In genomic region chr7:100845026-100845400, GRCm38 (mm10) we compare ENCODE assay signal across 9 mouse cellular contexts. TPM values are rescaled to one million over a fixed set of nuclear protein-coding genes. Genes with fewer than 3 reads are reported as not detected.
DNase-seq lines count a peak whose midpoint lies in the region; ATAC-seq and TF ChIP-seq lines count a peak whose summit lies in the region.
"Had no signal": no experiment of that assay in that cellular context is flagged by ENCODE, and none has a peak within 500 bp of the region (broad histone marks: within the 10 kb centered on the region; RNA-seq: fewer than 3 reads in every experiment).

No protein-coding gene starts in this region.

- peaks cover 24% of the 10 kb centered on the region for H3K36me3 ChIP-seq in heart, embryonic 12.5 days
- peaks cover 3% of the 10 kb centered on the region for H3K36me3 ChIP-seq in neural tube, embryonic 11.5 days (ENCODE audit: control insufficient read depth, insufficient read depth, low read length)
- H3K36me3 ChIP-seq in neural tube, embryonic 15.5 days, result peaks cover 9% of the 10 kb centered on the region; the same call in 1 of the 2 replicates
- H3K36me3 ChIP-seq in intestine, embryonic 15.5 days, result no peaks in the 10 kb centered on the region
- no peaks in the 10 kb centered on the region; the same call in 1 of the 2 replicates for H3K36me3 ChIP-seq in stomach, embryonic 14.5 days (ENCODE audit: control insufficient read depth, insufficient read depth, low read length)
- H3K36me3 ChIP-seq in thymus, adult 2 months (ENCODE audit: control insufficient read depth, insufficient read depth, low read length), result peaks cover 5% of the 10 kb centered on the region; the same call in 1 of the 2 replicates
- H3K36me3 ChIP-seq: midbrain, embryonic 15.5 days had no signal

- ATAC-seq in heart, embryonic 12.5 days (ENCODE audit: insufficient number of reproducible peaks, low FRiP score), result no peak
- no peak for ATAC-seq in neural tube, embryonic 11.5 days (ENCODE audit: insufficient read depth, low FRiP score, low TSS enrichment)
- ATAC-seq in neural tube, embryonic 15.5 days (ENCODE audit: low FRiP score), result no peak
- ATAC-seq in intestine, embryonic 15.5 days, result no peak
- ATAC-seq in stomach, embryonic 14.5 days (ENCODE audit: insufficient number of reproducible peaks, insufficient read depth, low FRiP score, low read depth), result no peak
- ATAC-seq: midbrain, embryonic 15.5 days had no signal

- no peaks in the 10 kb centered on the region for H3K27me3 ChIP-seq in heart, embryonic 12.5 days (replicated peaks)
- H3K27me3 ChIP-seq in neural tube, embryonic 11.5 days (ENCODE audit: control insufficient read depth, insufficient read depth, low read length), result no peaks in the 10 kb centered on the region
- H3K27me3 ChIP-seq in neural tube, embryonic 15.5 days (replicated peaks), result no peaks in the 10 kb centered on the region
- H3K27me3 ChIP-seq in intestine, embryonic 15.5 days (replicated peaks), result no peaks in the 10 kb centered on the region
- no peaks in the 10 kb centered on the region for H3K27me3 ChIP-seq in stomach, embryonic 14.5 days (ENCODE audit: control insufficient read depth, insufficient read depth, low read length)
- H3K27me3 ChIP-seq in thymus, adult 2 months (ENCODE audit: control insufficient read depth, insufficient read depth, low read length), result no peaks in the 10 kb centered on the region
- H3K27me3 ChIP-seq: midbrain, embryonic 15.5 days had no signal

- H3K4me3 ChIP-seq in heart, embryonic 12.5 days, result no peak overlapping the region
- no peak overlapping the region for H3K4me3 ChIP-seq in neural tube, embryonic 11.5 days (ENCODE audit: low read depth, low read length)
- no peak overlapping the region for H3K4me3 ChIP-seq in neural tube, embryonic 15.5 days (replicated peaks)
- H3K4me3 ChIP-seq in intestine, embryonic 15.5 days (replicated peaks), result no peak overlapping the region
- no peak overlapping the region for H3K4me3 ChIP-seq in stomach, embryonic 14.5 days (ENCODE audit: low read depth, low read length)
- no peak overlapping the region for H3K4me3 ChIP-seq in thymus, adult 2 months (ENCODE audit: control insufficient read depth, insufficient read depth, low read length)
- H3K4me3 ChIP-seq: midbrain, embryonic 15.5 days had no signal

- H3K9me3 ChIP-seq in heart, embryonic 12.5 days (replicated peaks), result no peaks in the 10 kb centered on the region
- no peaks in the 10 kb centered on the region for H3K9me3 ChIP-seq in neural tube, embryonic 11.5 days (ENCODE audit: control insufficient read depth, low read length)
- H3K9me3 ChIP-seq in neural tube, embryonic 15.5 days (replicated peaks), result no peaks in the 10 kb centered on the region
- no peaks in the 10 kb centered on the region for H3K9me3 ChIP-seq in intestine, embryonic 15.5 days
- no peaks in the 10 kb centered on the region for H3K9me3 ChIP-seq in stomach, embryonic 14.5 days (ENCODE audit: control insufficient read depth, low read depth, low read length)
- H3K9me3 ChIP-seq: midbrain, embryonic 15.5 days had no signal

- H3K27ac ChIP-seq in heart, embryonic 12.5 days (ENCODE audit: poor library complexity, severe bottlenecking), result peak overlapping the region; percentile 39
- no peak overlapping the region for H3K27ac ChIP-seq in neural tube, embryonic 11.5 days (ENCODE audit: low read depth, low read length)
- H3K27ac ChIP-seq in neural tube, embryonic 15.5 days (replicated peaks), result no peak overlapping the region
- peak overlapping the region; percentile 48 for H3K27ac ChIP-seq in intestine, embryonic 15.5 days
- peak overlapping the region; percentile 40; the same call in 1 of the 2 replicates for H3K27ac ChIP-seq in stomach, embryonic 14.5 days (ENCODE audit: low read length)
- H3K27ac ChIP-seq in thymus, adult 2 months (ENCODE audit: control insufficient read depth, insufficient read depth, low read length), result no peak overlapping the region
- H3K27ac ChIP-seq: midbrain, embryonic 15.5 days had no signal

- DNase-seq in heart, postnatal 4 days, result no peak
- peak; percentile 6 for DNase-seq in neural tube, embryonic 11.5 days (ENCODE audit: low spot score)
- no peak for DNase-seq in ovary, postnatal 10 days (ENCODE audit: low spot score)
- no peak for DNase-seq in thymus, adult 2 months

- H3K9ac ChIP-seq in heart, embryonic 12.5 days, result no peak overlapping the region
- no peak overlapping the region for H3K9ac ChIP-seq in neural tube, embryonic 11.5 days (ENCODE audit: low read length)
- no peak overlapping the region for H3K9ac ChIP-seq in neural tube, embryonic 15.5 days (replicated peaks)
- no peak overlapping the region for H3K9ac ChIP-seq in intestine, embryonic 15.5 days
- no peak overlapping the region for H3K9ac ChIP-seq in stomach, embryonic 14.5 days (replicated peaks; ENCODE audit: low read depth, low read length)
- H3K9ac ChIP-seq: midbrain, embryonic 15.5 days had no signal

- peaks cover 24% of the 10 kb centered on the region for H3K4me1 ChIP-seq in heart, embryonic 12.5 days (replicated peaks)
- no peaks in the 10 kb centered on the region for H3K4me1 ChIP-seq in neural tube, embryonic 11.5 days (ENCODE audit: control insufficient read depth, insufficient read depth, low read length)
- peaks cover 13% of the 10 kb centered on the region; the same call in 1 of the 2 replicates for H3K4me1 ChIP-seq in neural tube, embryonic 15.5 days
- peaks cover 7% of the 10 kb centered on the region; the same call in 1 of the 2 replicates for H3K4me1 ChIP-seq in intestine, embryonic 15.5 days (replicated peaks)
- H3K4me1 ChIP-seq in stomach, embryonic 14.5 days (ENCODE audit: control insufficient read depth, insufficient read depth, low read length), result no peaks in the 10 kb centered on the region
- peaks cover 9% of the 10 kb centered on the region for H3K4me1 ChIP-seq in thymus, adult 2 months (replicated peaks; ENCODE audit: control insufficient read depth, insufficient read depth, low read length)
- H3K4me1 ChIP-seq: midbrain, embryonic 15.5 days had no signal

- TF ChIP-seq CTCF in thymus, adult 2 months (IDR thresholded peaks at IDR 0.05; ENCODE audit: borderline replicate concordance, control insufficient read depth, extremely low read depth, insufficient read depth, low read length, poor library complexity), result no peak

- TF ChIP-seq POLR2A in thymus, adult 2 months (IDR thresholded peaks at IDR 0.05; ENCODE audit: control insufficient read depth, extremely low read depth, insufficient read depth, low read length, poor library complexity), result no peak

- no peak overlapping the region for H3K4me2 ChIP-seq in heart, embryonic 12.5 days
- no peak overlapping the region for H3K4me2 ChIP-seq in neural tube, embryonic 11.5 days (ENCODE audit: low read depth)
- no peak overlapping the region for H3K4me2 ChIP-seq in neural tube, embryonic 15.5 days
- H3K4me2 ChIP-seq in intestine, embryonic 15.5 days (replicated peaks), result no peak overlapping the region
- no peak overlapping the region for H3K4me2 ChIP-seq in stomach, embryonic 14.5 days (replicated peaks; ENCODE audit: low read depth, low read length)
- H3K4me2 ChIP-seq: midbrain, embryonic 15.5 days had no signal

RNA-seq across cellular contexts. Expression of gene Relt, which starts 18.2 kb away (rescaled TPM):
- 4.1 TPM in 2 replicates for polyA plus RNA-seq in heart, embryonic 12.5 days (2016; fragmentation: Nextera tagmentation; extraction: Ambion mirVana)
- 1 to 10 TPM; 5.6 to 6.4 TPM for total RNA-seq in heart, postnatal 4 days (2021)
- polyA plus RNA-seq in neural tube, embryonic 11.5 days (2014; fragmentation: Nextera tagmentation; extraction: Ambion mirVana), result 2.6 and 3.9 TPM in 2 replicates
- polyA plus RNA-seq in neural tube, embryonic 15.5 days (2015; fragmentation: Nextera tagmentation; extraction: Ambion mirVana), result 5.9 and 6.3 TPM in 2 replicates
- polyA plus RNA-seq in intestine, embryonic 15.5 days (2015; fragmentation: Nextera tagmentation; extraction: Ambion mirVana), result 2.6 and 3.5 TPM in 2 replicates
- polyA plus RNA-seq in stomach, embryonic 14.5 days (2014; fragmentation: Nextera tagmentation; extraction: Ambion mirVana), result 2.5 and 3.1 TPM in 2 replicates
- 77.5 and 82.0 TPM in 2 replicates for polyA plus RNA-seq in thymus, adult 2 months (2012; rRNA removed)

Comparison
In these comparisons a context has a peak if more than half of its experiments do, and no peak if none do; other contexts are left out.
1. H3K27ac ChIP-seq: peak in heart, embryonic 12.5 days (single experiment), intestine, embryonic 15.5 days (single experiment) and stomach, embryonic 14.5 days (single experiment); none in neural tube, embryonic 11.5 days (single experiment), neural tube, embryonic 15.5 days (single experiment) and thymus, adult 2 months (single experiment).
2. RNA of gene Relt, which starts 18.2 kb away (polyA plus RNA-seq): 77.5 to 82.0 TPM in thymus, adult 2 months; 5.9 to 6.3 TPM in neural tube, embryonic 15.5 days, 4.1 TPM in heart, embryonic 12.5 days, 2.6 to 3.9 TPM in neural tube, embryonic 11.5 days, 2.6 to 3.5 TPM in intestine, embryonic 15.5 days and 2.5 to 3.1 TPM in stomach, embryonic 14.5 days; every median in the first group is over 10 times any median in the second.